Mouse (Mus musculus) CH12.LX (cell line): ENCODE measurements around the gene Sf3b4. TPM values are rescaled to one million over a fixed set of nuclear protein-coding genes. Genes with fewer than 3 reads are reported as not detected.

Experiments
- DNase-seq: peaks from one replicate; pipeline ENCODE4 v3.0.0-alpha.2; 2013; ENCODE audit errors: extremely low read depth
- H3K27ac ChIP-seq: 2 replicates; pipeline ENCODE4 v1.5.1; 2012; ENCODE audit warnings: low read depth, mild to moderate bottlenecking, control low read depth, moderate library complexity; ENCODE audit not compliant: insufficient read depth
- H3K27me3 ChIP-seq: replicated peaks from 2 replicates; pipeline ENCODE3; 2012; ENCODE audit warnings: inconsistent platforms
- H3K36me3 ChIP-seq, 2 experiments: replicated peaks in 1 of 2; 2 replicates each; pipeline versions ENCODE3 to v1.6.1; 2012; ENCODE audit warnings: inconsistent platforms in 1 of 2, low read length in 1 of 2, mild to moderate bottlenecking in 1 of 2, mixed read lengths in 1 of 2, moderate library complexity in 1 of 2; ENCODE audit not compliant: control insufficient read depth in 1 of 2, insufficient read depth in 1 of 2
- H3K4me1 ChIP-seq, 2 experiments: 2 replicates each; pipeline ENCODE4 v1.6.1; 2012; ENCODE audit warnings: inconsistent platforms in 1 of 2, moderate library complexity in 1 of 2; ENCODE audit not compliant: insufficient read depth in 2 of 2, control insufficient read depth in 1 of 2
- H3K4me2 ChIP-seq: 2 replicates; pipeline ENCODE4 v1.6.1; 2012; ENCODE audit warnings: low read depth, mild to moderate bottlenecking, control low read depth; ENCODE audit not compliant: poor library complexity, insufficient read depth, severe bottlenecking
- H3K4me3 ChIP-seq, 3 experiments: fragments of 150-350 bp in 1 of 3; sonication (generic) in 1 of 3; replicated peaks in 1 of 3; 2 replicates each; pipeline versions ENCODE3 to v1.5.1; 2011 to 2012; ENCODE audit warnings: low read depth in 2 of 3, low read length in 2 of 3, mild to moderate bottlenecking in 2 of 3, moderate library complexity in 2 of 3, control low read depth in 1 of 3, improper control_type of control experiment in 1 of 3, inconsistent platforms in 1 of 3, mixed read lengths in 1 of 3; ENCODE audit not compliant: poor library complexity in 1 of 3
- H3K79me2 ChIP-seq: replicated peaks from 2 replicates; pipeline ENCODE4 v1.6.1; 2012; ENCODE audit warnings: mild to moderate bottlenecking, moderate library complexity; ENCODE audit not compliant: control insufficient read depth, poor library complexity, insufficient read depth, severe bottlenecking; ENCODE audit errors: extremely low read depth
- H3K9ac ChIP-seq: 2 replicates; pipeline ENCODE4 v1.6.1; 2012; ENCODE audit warnings: low read depth, mild to moderate bottlenecking, control low read depth, moderate library complexity; ENCODE audit not compliant: insufficient read depth
- H3K9me3 ChIP-seq: replicated peaks from 2 replicates; pipeline ENCODE3; 2012; ENCODE audit warnings: low read length, inconsistent platforms, mixed read lengths
- CHD1 ChIP-seq: IDR thresholded peaks from 2 replicates; pipeline ENCODE4 v1.6.1; 2012; ENCODE audit warnings: low read depth, low read length, improper control_type of control experiment, inconsistent platforms
- CHD2 ChIP-seq: IDR thresholded peaks from 2 replicates; pipeline ENCODE4 v1.6.1; 2011; ENCODE audit warnings: low read length, improper control_type of control experiment
- E2F4 ChIP-seq: IDR thresholded peaks from 2 replicates; pipeline ENCODE4 v1.6.1; 2011; ENCODE audit warnings: low read depth, low read length, improper control_type of control experiment; ENCODE audit not compliant: insufficient replicate concordance
- EP300 ChIP-seq: IDR thresholded peaks from 2 replicates; pipeline ENCODE4 v1.6.1; 2011; ENCODE audit warnings: low read length, improper control_type of control experiment
- GABPA ChIP-seq: IDR thresholded peaks from 2 replicates; pipeline ENCODE4 v1.6.1; 2012; ENCODE audit warnings: low read depth, low read length, improper control_type of control experiment, inconsistent platforms; ENCODE audit not compliant: insufficient replicate concordance
- IRF4 ChIP-seq: IDR thresholded peaks from 2 replicates; pipeline ENCODE4 v1.6.1; 2014; ENCODE audit warnings: low read depth, mild to moderate bottlenecking, inconsistent platforms, low read length, improper control_type of control experiment
- KAT2A ChIP-seq: IDR thresholded peaks from 2 replicates; pipeline ENCODE4 v1.6.1; 2012; ENCODE audit warnings: low read length, improper control_type of control experiment, inconsistent platforms; ENCODE audit not compliant: insufficient replicate concordance
- MAX ChIP-seq: IDR thresholded peaks from 2 replicates; pipeline ENCODE4 v1.6.1; 2011; ENCODE audit warnings: low read length, improper control_type of control experiment
- MAZ ChIP-seq: IDR thresholded peaks from 2 replicates; pipeline ENCODE4 v1.6.1; 2012; ENCODE audit warnings: low read depth, mild to moderate bottlenecking, inconsistent platforms, low read length, improper control_type of control experiment, moderate library complexity
- MYC ChIP-seq: IDR thresholded peaks from 2 replicates; pipeline ENCODE4 v1.6.1; 2011; ENCODE audit warnings: low read depth, mild to moderate bottlenecking, improper control_type of control experiment, low read length
- NRF1 ChIP-seq: IDR thresholded peaks from 2 replicates; pipeline ENCODE4 v1.6.1; 2014; ENCODE audit warnings: low read depth, mild to moderate bottlenecking, inconsistent platforms, low read length, improper control_type of control experiment, moderate library complexity
- POLR2AphosphoS2 ChIP-seq: IDR thresholded peaks from 2 replicates; pipeline ENCODE4 v1.6.1; 2011; ENCODE audit warnings: low read depth, low read length, improper control_type of control experiment
- SMC3 ChIP-seq: IDR thresholded peaks from 2 replicates; pipeline ENCODE4 v1.6.1; 2011; ENCODE audit warnings: low read depth, low read length, improper control_type of control experiment
- TBP ChIP-seq: conservative IDR thresholded peaks from 2 replicates; pipeline ENCODE4 v1.6.1; 2011; ENCODE audit warnings: low read depth, low read length, improper control_type of control experiment
- UBTF ChIP-seq: IDR thresholded peaks from 2 replicates; pipeline ENCODE4 v1.6.1; 2012; ENCODE audit warnings: low read depth, mild to moderate bottlenecking, inconsistent platforms, low read length, improper control_type of control experiment, moderate library complexity
- ZMIZ1 ChIP-seq: IDR thresholded peaks from 2 replicates; pipeline ENCODE4 v1.6.1; 2012; ENCODE audit warnings: low read depth, mild to moderate bottlenecking, inconsistent platforms, low read length, improper control_type of control experiment
- ZNF384 ChIP-seq: IDR thresholded peaks from 2 replicates; pipeline ENCODE4 v1.6.1; 2012; ENCODE audit warnings: low read depth, low read length, improper control_type of control experiment, inconsistent platforms
- dilution Hi-C: fragments of 300-500 bp; cut with MboI; formaldehyde crosslinking; loops from 2 replicates; pipeline ENCODE4 v1.14.3; 2020; ENCODE audit warnings: low sequenced_read_pairs; ENCODE audit not compliant: extremely low pct_unique_long_range_greater_than_20kb, extremely low pct_ligation_motif_present
- in situ Hi-C: fragments of 300-500 bp; cut with MboI; formaldehyde crosslinking; loops from 3 replicates; pipeline ENCODE4 v1.14.3; 2019; ENCODE audit warnings: low sequenced_read_pairs, low pct_ligation_motif_present, low pct_unique_long_range_greater_than_20kb, mixed read lengths
- polyA plus RNA-seq: library from polyadenylated mRNA; unstranded; fragments of >175 nt; gene quantifications from 2 replicates; pipeline ENCODE4 v1.2.1, GENCODE M21; 2012; ENCODE audit warnings: low read depth; ENCODE audit not compliant: insufficient read length
- total RNA-seq, 2 experiments: library from RNA; depleted of rRNA; stranded (reverse); fragments of 300-350 nt in 1 of 2; fragments of >200 nt in 1 of 2; gene quantifications; 2 replicates each; pipeline ENCODE4 v1.2.3; 2012 to 2014

The Sf3b4 gene
- total and polyA plus RNA-seq, 3 experiments = 38.1 to 147 (median 47.9) TPM

DNA sequence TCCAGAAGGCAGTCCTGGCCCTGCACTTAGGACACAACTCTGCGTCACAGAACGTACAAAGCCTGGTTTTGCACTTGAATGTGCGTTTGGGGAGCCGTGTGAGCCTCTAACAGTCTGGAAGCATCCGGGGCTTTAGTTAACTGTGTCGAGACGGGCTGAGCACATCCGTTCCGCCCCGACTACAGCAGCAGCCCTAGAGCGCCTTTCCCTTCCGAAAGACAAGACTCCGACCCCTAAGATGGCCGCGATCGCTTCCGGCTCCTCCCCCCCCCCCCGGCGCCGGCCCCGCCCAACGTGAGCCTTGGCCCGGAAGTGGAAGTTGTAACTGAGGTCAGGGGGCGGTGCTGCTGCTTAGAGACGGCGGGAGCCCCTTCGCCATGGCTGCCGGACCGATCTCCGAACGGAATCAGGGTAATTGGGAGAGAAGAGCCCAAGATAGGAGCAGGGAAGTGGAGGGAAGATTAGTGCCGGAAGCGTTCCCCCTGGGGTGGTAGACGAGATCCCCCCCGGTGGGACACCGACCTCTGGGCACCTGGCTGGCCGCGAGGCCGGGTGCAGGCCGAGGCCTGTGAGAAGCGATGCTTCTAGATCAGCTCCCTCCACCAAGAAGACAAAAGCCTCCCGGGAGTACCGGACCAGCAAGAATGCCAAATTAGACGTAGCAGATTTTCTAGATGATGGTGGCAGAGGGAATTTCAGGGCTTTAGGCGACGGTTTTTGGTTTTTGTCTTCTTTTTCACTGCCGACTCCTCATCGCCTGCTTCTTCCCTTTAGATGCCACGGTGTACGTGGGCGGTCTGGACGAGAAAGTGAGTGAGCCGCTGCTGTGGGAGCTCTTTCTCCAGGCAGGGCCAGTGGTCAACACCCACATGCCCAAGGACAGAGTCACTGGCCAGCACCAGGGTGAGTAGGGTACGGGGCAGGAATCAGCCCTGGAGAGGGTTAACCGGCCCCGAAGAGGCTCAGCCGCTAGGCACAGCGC, at the start of gene Sf3b4 (continued):
- TF ChIP-seq CHD1 = no peak

DNA sequence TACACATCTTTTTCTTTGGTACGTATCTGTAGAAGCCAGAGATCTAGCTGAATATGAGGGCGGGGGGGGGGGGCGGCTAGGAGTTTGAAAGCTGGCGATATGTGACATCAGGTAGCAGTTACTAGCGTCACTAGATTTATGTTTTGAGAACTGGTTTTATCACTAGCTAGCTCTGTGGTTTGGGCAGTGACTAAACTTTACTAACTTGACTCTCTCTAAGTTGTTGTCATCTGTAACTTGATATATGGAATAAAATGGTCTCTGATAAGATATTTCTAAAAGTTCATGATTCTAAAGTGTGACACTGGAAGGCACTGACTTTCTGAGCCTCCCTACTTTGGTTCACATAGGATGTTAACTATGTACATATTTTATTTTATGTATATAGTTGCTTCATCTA, 47.9 kb upstream of the Sf3b4 start:
- Histone ChIP-seq H3K4me3 (no peak overlapping the region), H3K79me2 (peaks cover 5% of the 10 kb centered on the region; the same call in 1 of the 2 replicates), H3K27ac (no peak overlapping the region), H3K9me3 (no peaks in the 10 kb centered on the region), H3K4me1 (0 out of 4 replicates have a peak, but pooled peaks cover 0 to 3% of the 10 kb centered on the region in 2 experiments), H3K9ac (no peak overlapping the region), H3K36me3 (peaks cover 0 to 37% of the 10 kb centered on the region in 2 experiments), H3K4me2 (no peak overlapping the region), H3K27me3 (no peaks in the 10 kb centered on the region)
- TF ChIP-seq POLR2AphosphoS2 = no peak
- TF ChIP-seq IRF4 = no peak
- no peak for TF ChIP-seq KAT2A
- no peak for TF ChIP-seq CHD2
- no peak for TF ChIP-seq ZNF384
- TF ChIP-seq E2F4 = no peak
- no peak for TF ChIP-seq EP300
- no peak for TF ChIP-seq MAZ
- TF ChIP-seq TBP = no peak
- no peak for TF ChIP-seq MYC
- dilution Hi-C loops (no loop called here), in situ Hi-C loops (no loop called here)
- DNase-seq = no peak

GRCm38 (mm10) chr3:96128128-96128527, 44.0 kb upstream of the Sf3b4 start:
- Histone ChIP-seq H3K4me3 (no peak overlapping the region), H3K27me3 (no peaks in the 10 kb centered on the region), H3K9me3 (no peaks in the 10 kb centered on the region), H3K27ac (no peak overlapping the region), H3K9ac (no peak overlapping the region), H3K4me2 (no peak overlapping the region), H3K36me3 (peaks cover 0 to 40% of the 10 kb centered on the region in 2 experiments), H3K4me1 (peaks cover 0 to 9% of the 10 kb centered on the region in 2 experiments; a peak in 1 of 4 replicates), H3K79me2 (peaks cover 5% of the 10 kb centered on the region; the same call in 1 of the 2 replicates)
- dilution Hi-C loops = no loop called here
- no peak for DNase-seq
- TF ChIP-seq NRF1 (no peak), GABPA (no peak), ZMIZ1 (no peak), KAT2A (no peak), UBTF (no peak), MAX (no peak), SMC3 (no peak)
- in situ Hi-C loops = no loop called here
